Mouse (Mus musculus) liver, embryonic 13.5 days (tissue): ENCODE measurements around the gene Gm44973. TPM values are rescaled to one million over a fixed set of nuclear protein-coding genes. Genes with fewer than 3 reads are reported as not detected.
A peak's percentile ranks its signal among the peaks of the same experiment; 100 is the strongest.
"Not testable (repeated sequence)": the region's sequence is repeated elsewhere in the genome, so short reads cannot be mapped to it uniquely, and the experiment has no call there.

ENCODE experiments used
- ATAC-seq: fragments of 200-750 bp; cut with Nextera tagmentation; 2 replicates; pipeline ENCODE4 v1.8.0; 2017; ENCODE audit warnings: low read depth, mild to moderate bottlenecking, moderate number of reproducible peaks, moderate library complexity
- DNase-seq: peaks from one replicate; pipeline ENCODE4 v3.0.0; 2022
- H3K27ac ChIP-seq: fragments of 300-500 bp; sonication (generic); 2 replicates; pipeline ENCODE4 v1.5.1; 2015; ENCODE audit warnings: moderate library complexity, mild to moderate bottlenecking, inconsistent platforms
- H3K27me3 ChIP-seq: fragments of 300-500 bp; sonication (generic); 2 replicates; pipeline ENCODE4 v1.6.1; 2015; ENCODE audit warnings: mild to moderate bottlenecking, inconsistent platforms
- H3K36me3 ChIP-seq: fragments of 300-500 bp; sonication (generic); 2 replicates; pipeline ENCODE4 v1.6.1; 2015; ENCODE audit warnings: mild to moderate bottlenecking, inconsistent platforms
- H3K4me1 ChIP-seq: fragments of 300-500 bp; sonication (generic); replicated peaks from 2 replicates; pipeline ENCODE4 v1.6.1; 2015; ENCODE audit warnings: inconsistent platforms
- H3K4me2 ChIP-seq: fragments of 300-500 bp; sonication (generic); 2 replicates; pipeline ENCODE4 v1.6.1; 2015; ENCODE audit warnings: inconsistent platforms, mild to moderate bottlenecking, moderate library complexity
- H3K4me3 ChIP-seq: fragments of 300-500 bp; sonication (generic); replicated peaks from 2 replicates; pipeline ENCODE4 v1.5.1; 2015; ENCODE audit warnings: mild to moderate bottlenecking, inconsistent platforms
- H3K9ac ChIP-seq: fragments of 300-500 bp; sonication (generic); 2 replicates; pipeline ENCODE4 v1.6.1; 2015; ENCODE audit warnings: mild to moderate bottlenecking, inconsistent platforms
- H3K9me3 ChIP-seq: fragments of 300-500 bp; sonication (generic); replicated peaks from 2 replicates; pipeline ENCODE4 v1.6.1; 2016; ENCODE audit warnings: inconsistent platforms
- WGBS: fragments of 180-500 bp; shearing (Covaris S2); methylation state at CpG from one replicate; pipeline ENCODE4 v1.1.7; 2015; ENCODE audit not compliant: insufficient replicate concordance; 5-methylcytosine and 5-hydroxymethylcytosine counted together
- polyA plus RNA-seq: library from polyadenylated mRNA; unstranded; fragments of >200 nt; fragmentation: Nextera tagmentation; extraction: Ambion mirVana; gene quantifications from 2 replicates; pipeline ENCODE4 v1.2.1, GENCODE M21; 2015

Gene Gm44973
- polyA plus RNA-seq, 1 experiment from 2014 or later: 1.1 TPM

GRCm38 (mm10) chr7:4996003-4996895 is 19.0 kb upstream of the Gm44973 start, which contains the start of gene Zfp579:
Zfp579 (minus strand) TSS chr7:4996158.
- Histone ChIP-seq H3K4me2 (peak within 1 kb of the TSS; percentile 60), H3K4me3 (peak within 1 kb of the TSS; percentile 57), H3K27ac (0 out of 2 replicates have a peak within 1 kb of the TSS, but pooled peaks have one; percentile 13), H3K9me3 (no peaks in the 10 kb centered on the region), H3K4me1 (peaks cover 7% of the 10 kb centered on the region; the same call in 1 of the 2 replicates), H3K9ac (peak within 1 kb of the TSS; percentile 65), H3K27me3 (peaks cover 49% of the 10 kb centered on the region), H3K36me3 (peaks cover 11% of the 10 kb centered on the region)
- DNase-seq (no peak), ATAC-seq (peak; percentile 69)
- 9% methylated on average over 14 of the region's 26 CpGs for WGBS

- Histone ChIP-seq H3K4me2 (peak overlapping the region; percentile 60), H3K9me3 (no peaks in the 10 kb centered on the region), H3K27ac (no peak overlapping the region), H3K4me3 (no peak overlapping the region), H3K36me3 (peaks cover 11% of the 10 kb centered on the region), H3K4me1 (peaks cover 7% of the 10 kb centered on the region; the same call in 1 of the 2 replicates), H3K9ac (no peak overlapping the region), H3K27me3 (peaks cover 49% of the 10 kb centered on the region)
- 59% methylated on average over 8 of the region's 8 CpGs for WGBS
- DNase-seq: no peak
- ATAC-seq: no peak
Measured at GRCm38 (mm10) chr7:4996934-4997333, 18.4 kb upstream of the Gm44973 start.

GRCm38 (mm10) chr7:4999876-5000275 is 15.4 kb upstream of the Gm44973 start:
- H3K4me3 ChIP-seq: no peak overlapping the region
- peaks cover 7% of the 10 kb centered on the region; the same call in 1 of the 2 replicates for H3K4me1 ChIP-seq
- DNase-seq (no peak), ATAC-seq (no peak)
- peaks cover 4% of the 10 kb centered on the region; the same call in 1 of the 2 replicates for H3K9me3 ChIP-seq
- 48% methylated on average over 2 of the region's 2 CpGs for WGBS
- H3K27ac ChIP-seq: no peak overlapping the region
- no peak overlapping the region for H3K9ac ChIP-seq
- H3K36me3 ChIP-seq: no peaks in the 10 kb centered on the region
- H3K4me2 ChIP-seq: no peak overlapping the region
- H3K27me3 ChIP-seq: peaks cover 21% of the 10 kb centered on the region

GRCm38 (mm10) chr7:5002876-5003275 is 12.4 kb upstream of the Gm44973 start:
- not testable (repeated sequence) for H3K9me3 ChIP-seq, H3K4me1 ChIP-seq, DNase-seq, H3K27me3 ChIP-seq, ATAC-seq, H3K4me3 ChIP-seq, H3K27ac ChIP-seq, H3K4me2 ChIP-seq, H3K9ac ChIP-seq
- H3K36me3 ChIP-seq: peaks cover 16% of the 10 kb centered on the region
- WGBS: 65% methylated on average over 8 of the region's 8 CpGs

GRCm38 (mm10) chr7:5008229-5008628 is 7.1 kb upstream of the Gm44973 start:
- DNase-seq (no peak), ATAC-seq (no peak)
- WGBS: 90% methylated on average over 26 of the region's 26 CpGs
- Histone ChIP-seq H3K9me3 (no peaks in the 10 kb centered on the region), H3K4me1 (peaks cover 8% of the 10 kb centered on the region), H3K27ac (no peak overlapping the region), H3K36me3 (peaks cover 68% of the 10 kb centered on the region), H3K4me3 (no peak overlapping the region), H3K9ac (no peak overlapping the region), H3K4me2 (no peak overlapping the region), H3K27me3 (no peaks in the 10 kb centered on the region)

GRCm38 (mm10) chr7:5012681-5013513 is 2.4 kb upstream of the Gm44973 start:
- DNase-seq (no peak), ATAC-seq (no peak)
- Histone ChIP-seq H3K36me3 (peaks cover 63% of the 10 kb centered on the region), H3K4me1 (peaks cover 29% of the 10 kb centered on the region), H3K9ac (peak overlapping the region; percentile 50), H3K4me2 (peak overlapping the region; percentile 88), H3K27me3 (no peaks in the 10 kb centered on the region), H3K9me3 (peaks cover 4% of the 10 kb centered on the region; the same call in 1 of the 2 replicates), H3K4me3 (peak overlapping the region; percentile 80; the same call in 1 of the 2 replicates), H3K27ac (peak overlapping the region; percentile 98; the same call in 1 of the 2 replicates)
- 81% methylated on average over 27 of the region's 27 CpGs for WGBS

GRCm38 (mm10) chr7:5014251-5015117 is 812 bp upstream of the Gm44973 start, which contains the start of the genes Zfp524 and Fiz1:
Zfp524 (plus strand) TSS chr7:5014415.
Fiz1 (minus strand) TSS chr7:5014697.
- peak; percentile 74 for ATAC-seq
- WGBS: under 1% methylated on average over 42 of the region's 42 CpGs
- peaks cover 52% of the 10 kb centered on the region for H3K36me3 ChIP-seq

GRCm38 (mm10) chr7:5016057-5016456 is 761 bp downstream of the Gm44973 start:
- Histone ChIP-seq H3K9me3 (peaks cover 4% of the 10 kb centered on the region; the same call in 1 of the 2 replicates), H3K4me3 (peak overlapping the region; percentile 80), H3K9ac (peak overlapping the region; percentile 85), H3K27ac (peak overlapping the region; percentile 98), H3K27me3 (no peaks in the 10 kb centered on the region), H3K4me2 (peak overlapping the region; percentile 88), H3K4me1 (peaks cover 46% of the 10 kb centered on the region), H3K36me3 (peaks cover 36% of the 10 kb centered on the region)
- WGBS: 43% methylated on average over 3 of the region's 3 CpGs
- ATAC-seq (no peak), DNase-seq (no peak)

More at GRCm38 (mm10) chr7:5014251-5015117, 812 bp upstream of the Gm44973 start, which contains the start of the genes Zfp524 and Fiz1:
- H3K4me1 ChIP-seq: peaks cover 39% of the 10 kb centered on the region
- H3K9me3 ChIP-seq: peaks cover 4% of the 10 kb centered on the region; the same call in 1 of the 2 replicates
- peak within 1 kb of the TSS; percentile 80 for H3K4me3 ChIP-seq
- peak within 1 kb of the TSS; percentile 98 for H3K27ac ChIP-seq
- no peaks in the 10 kb centered on the region for H3K27me3 ChIP-seq
- H3K9ac ChIP-seq: peak within 1 kb of the TSS; percentile 85
- peak; percentile 93 for DNase-seq
- peak within 1 kb of the TSS; percentile 88 for H3K4me2 ChIP-seq

- H3K4me1 ChIP-seq: peaks cover 55% of the 10 kb centered on the region
Measured at GRCm38 (mm10) chr7:5016920-5017319, 1.6 kb downstream of the Gm44973 start.

GRCm38 (mm10) chr7:5017352-5017751 is 2.1 kb downstream of the Gm44973 start:
- Histone ChIP-seq H3K4me1 (peaks cover 59% of the 10 kb centered on the region), H3K36me3 (peaks cover 32% of the 10 kb centered on the region), H3K27ac (no peak overlapping the region), H3K9me3 (peaks cover 4% of the 10 kb centered on the region; the same call in 1 of the 2 replicates), H3K9ac (no peak overlapping the region), H3K4me3 (no peak overlapping the region), H3K4me2 (no peak overlapping the region), H3K27me3 (no peaks in the 10 kb centered on the region)
- DNase-seq (no peak), ATAC-seq (no peak)
- WGBS: 85% methylated on average over 16 of the region's 16 CpGs

More at GRCm38 (mm10) chr7:5016920-5017319, 1.6 kb downstream of the Gm44973 start:
- Histone ChIP-seq H3K4me3 (no peak overlapping the region), H3K27me3 (no peaks in the 10 kb centered on the region), H3K27ac (no peak overlapping the region), H3K4me2 (no peak overlapping the region), H3K9me3 (peaks cover 4% of the 10 kb centered on the region; the same call in 1 of the 2 replicates), H3K36me3 (peaks cover 32% of the 10 kb centered on the region), H3K9ac (no peak overlapping the region)
- DNase-seq: no peak
- WGBS: 89% methylated on average over 2 of the region's 2 CpGs
- ATAC-seq: no peak
